Mouse (Mus musculus) neural tube, embryonic 11.5 days (tissue): Measurements from ENCODE around the gene 1700030K09Rik. TPM values are rescaled to one million over a fixed set of nuclear protein-coding genes. Genes with fewer than 3 reads are reported as not detected.

Experiments used
- ATAC-seq: fragments of 200-750 bp; cut with Nextera tagmentation; 2 replicates; pipeline ENCODE4 v1.8.0; 2017; ENCODE audit warnings: moderate number of reproducible peaks, mild to moderate bottlenecking, moderate TSS enrichment, moderate library complexity; ENCODE audit not compliant: insufficient read depth, low FRiP score, low TSS enrichment
- DNase-seq: peaks from one replicate; pipeline ENCODE4 v3.0.0-alpha.2; 2015; ENCODE audit warnings: low spot score
- H3K27ac ChIP-seq: fragments of 300-500 bp; sonication (generic); 2 replicates; pipeline ENCODE4 v1.5.1; 2014; ENCODE audit warnings: low read depth, mild to moderate bottlenecking, low read length
- H3K27me3 ChIP-seq: fragments of 300-500 bp; sonication (generic); 2 replicates; pipeline ENCODE4 v1.6.1; 2014; ENCODE audit warnings: mild to moderate bottlenecking, low read length, mixed read lengths; ENCODE audit not compliant: control insufficient read depth, insufficient read depth
- H3K36me3 ChIP-seq: fragments of 300-500 bp; sonication (generic); 2 replicates; pipeline ENCODE4 v1.6.1; 2014; ENCODE audit warnings: mild to moderate bottlenecking, low read length, moderate library complexity, mixed read lengths; ENCODE audit not compliant: control insufficient read depth, insufficient read depth
- H3K4me1 ChIP-seq: fragments of 300-500 bp; sonication (generic); 2 replicates; pipeline ENCODE4 v1.6.1; 2014; ENCODE audit warnings: low read length, mixed read lengths; ENCODE audit not compliant: control insufficient read depth, insufficient read depth
- H3K4me2 ChIP-seq: fragments of 300-500 bp; sonication (generic); 2 replicates; pipeline ENCODE4 v1.6.1; 2014; ENCODE audit warnings: low read depth, mild to moderate bottlenecking, moderate library complexity
- H3K4me3 ChIP-seq: fragments of 300-500 bp; sonication (generic); 2 replicates; pipeline ENCODE4 v1.5.1; 2014; ENCODE audit warnings: low read depth, low read length
- H3K9ac ChIP-seq: fragments of 300-500 bp; sonication (generic); 2 replicates; pipeline ENCODE4 v1.6.1; 2014; ENCODE audit warnings: mild to moderate bottlenecking, low read length
- H3K9me3 ChIP-seq: fragments of 300-500 bp; sonication (generic); 2 replicates; pipeline ENCODE4 v1.6.1; 2016; ENCODE audit warnings: low read length; ENCODE audit not compliant: control insufficient read depth
- WGBS: fragments of 180-500 bp; shearing (Covaris S2); extraction: QIAGEN DNeasy Blood & Tissue Kit; methylation state at CpG from one replicate; pipeline ENCODE4 v1.1.7; 2014; 5-methylcytosine and 5-hydroxymethylcytosine counted together
- polyA plus RNA-seq: library from polyadenylated mRNA; unstranded; fragments of >200 nt; fragmentation: Nextera tagmentation; extraction: Ambion mirVana; gene quantifications from 2 replicates; pipeline ENCODE4 v1.2.1, GENCODE M21; 2014

The 1700030K09Rik gene
- polyA plus RNA-seq, 1 experiment from 2014 or later: 13.3 TPM

GRCm38 (mm10) chr8:72451516-72451915 is 7.8 kb downstream of the 1700030K09Rik start:
- H3K36me3 ChIP-seq: peaks cover 8% of the 10 kb centered on the region
- ATAC-seq: no peak
- 87% methylated on average over 8 of the region's 8 CpGs for WGBS

GRCm38 (mm10) chr8:72453904-72454303 is 10.2 kb downstream of the 1700030K09Rik start:
- Histone ChIP-seq H3K4me3 (no peak overlapping the region), H3K27ac (no peak overlapping the region), H3K4me1 (no peaks in the 10 kb centered on the region), H3K27me3 (no peaks in the 10 kb centered on the region), H3K4me2 (no peak overlapping the region), H3K36me3 (peaks cover 6% of the 10 kb centered on the region), H3K9ac (no peak overlapping the region), H3K9me3 (0 out of 2 replicates have a peak, but pooled peaks cover 2% of the 10 kb centered on the region)
- DNase-seq: no peak
- ATAC-seq: no peak
- 99% methylated on average over 2 of the region's 2 CpGs for WGBS

More at GRCm38 (mm10) chr8:72451516-72451915, 7.8 kb downstream of the 1700030K09Rik start:
- H3K9me3 ChIP-seq: 0 out of 2 replicates have a peak, but pooled peaks cover 2% of the 10 kb centered on the region
- H3K4me3 ChIP-seq: no peak overlapping the region
- no peaks in the 10 kb centered on the region for H3K4me1 ChIP-seq
- no peak overlapping the region for H3K9ac ChIP-seq
- DNase-seq: no peak
- H3K27me3 ChIP-seq: no peaks in the 10 kb centered on the region
- H3K27ac ChIP-seq: no peak overlapping the region
- H3K4me2 ChIP-seq: no peak overlapping the region

- Histone ChIP-seq H3K4me1 (no peaks in the 10 kb centered on the region), H3K36me3 (peaks cover 10% of the 10 kb centered on the region), H3K27ac (no peak overlapping the region), H3K4me3 (no peak overlapping the region), H3K4me2 (no peak overlapping the region), H3K9ac (no peak overlapping the region), H3K27me3 (no peaks in the 10 kb centered on the region), H3K9me3 (0 out of 2 replicates have a peak, but pooled peaks cover 2% of the 10 kb centered on the region)
- no peak for DNase-seq
- WGBS: 87% methylated on average over 4 of the region's 4 CpGs
- ATAC-seq: no peak
Measured at GRCm38 (mm10) chr8:72455317-72455716, 11.6 kb downstream of the 1700030K09Rik start.

GRCm38 (mm10) chr8:72457806-72458205 is 14.1 kb downstream of the 1700030K09Rik start:
- no peak for DNase-seq
- no peaks in the 10 kb centered on the region for H3K27me3 ChIP-seq

GRCm38 (mm10) chr8:72458457-72458856 is 14.8 kb downstream of the 1700030K09Rik start:
- Histone ChIP-seq H3K4me1 (no peaks in the 10 kb centered on the region), H3K36me3 (peaks cover 31% of the 10 kb centered on the region), H3K27me3 (no peaks in the 10 kb centered on the region), H3K27ac (no peak overlapping the region), H3K9me3 (0 out of 2 replicates have a peak, but pooled peaks cover 2% of the 10 kb centered on the region), H3K4me2 (no peak overlapping the region), H3K9ac (no peak overlapping the region), H3K4me3 (no peak overlapping the region)
- ATAC-seq: no peak
- 90% methylated on average over 6 of the region's 6 CpGs for WGBS
- no peak for DNase-seq

More at GRCm38 (mm10) chr8:72457806-72458205, 14.1 kb downstream of the 1700030K09Rik start:
- H3K9me3 ChIP-seq: 0 out of 2 replicates have a peak, but pooled peaks cover 2% of the 10 kb centered on the region
- no peak overlapping the region for H3K27ac ChIP-seq
- no peak overlapping the region for H3K9ac ChIP-seq
- H3K36me3 ChIP-seq: peaks cover 26% of the 10 kb centered on the region
- 91% methylated on average over 3 of the region's 3 CpGs for WGBS
- no peaks in the 10 kb centered on the region for H3K4me1 ChIP-seq
- no peak for ATAC-seq
- no peak overlapping the region for H3K4me3 ChIP-seq
- H3K4me2 ChIP-seq: no peak overlapping the region

GRCm38 (mm10) chr8:72459881-72460533 is 16.3 kb downstream of the 1700030K09Rik start:
- Histone ChIP-seq H3K4me3 (no peak overlapping the region), H3K4me2 (no peak overlapping the region), H3K9ac (no peak overlapping the region), H3K9me3 (no peaks in the 10 kb centered on the region), H3K27ac (no peak overlapping the region), H3K27me3 (no peaks in the 10 kb centered on the region), H3K36me3 (peaks cover 42% of the 10 kb centered on the region), H3K4me1 (no peaks in the 10 kb centered on the region)
- ATAC-seq: no peak
- 91% methylated on average over 4 of the region's 4 CpGs for WGBS
- DNase-seq: no peak

GRCm38 (mm10) chr8:72464211-72464610 is 20.5 kb downstream of the 1700030K09Rik start:
- no peak for ATAC-seq
- 96% methylated on average over 10 of the region's 10 CpGs for WGBS
- Histone ChIP-seq H3K27ac (no peak overlapping the region), H3K4me1 (no peaks in the 10 kb centered on the region), H3K27me3 (no peaks in the 10 kb centered on the region), H3K9me3 (no peaks in the 10 kb centered on the region), H3K9ac (no peak overlapping the region), H3K4me3 (no peak overlapping the region), H3K36me3 (peaks cover 78% of the 10 kb centered on the region), H3K4me2 (no peak overlapping the region)
- DNase-seq: no peak

GRCm38 (mm10) chr8:72469243-72469642 is 25.6 kb downstream of the 1700030K09Rik start:
- WGBS: 94% methylated on average over 2 of the region's 2 CpGs
- H3K4me2 ChIP-seq: no peak overlapping the region
- DNase-seq (no peak), ATAC-seq (no peak)
- no peaks in the 10 kb centered on the region for H3K27me3 ChIP-seq
- H3K4me3 ChIP-seq: no peak overlapping the region
- H3K9ac ChIP-seq: no peak overlapping the region
- no peaks in the 10 kb centered on the region for H3K9me3 ChIP-seq
- no peak overlapping the region for H3K27ac ChIP-seq
- peaks cover 61% of the 10 kb centered on the region for H3K36me3 ChIP-seq
- H3K4me1 ChIP-seq: no peaks in the 10 kb centered on the region

GRCm38 (mm10) chr8:72469984-72470383 is 26.3 kb downstream of the 1700030K09Rik start:
- no peak for ATAC-seq
- H3K4me3 ChIP-seq: no peak overlapping the region
- peaks cover 58% of the 10 kb centered on the region for H3K36me3 ChIP-seq
- no peaks in the 10 kb centered on the region for H3K9me3 ChIP-seq
- no peaks in the 10 kb centered on the region for H3K4me1 ChIP-seq
- H3K9ac ChIP-seq: no peak overlapping the region
- no peak for DNase-seq
- H3K27ac ChIP-seq: no peak overlapping the region
- no peaks in the 10 kb centered on the region for H3K27me3 ChIP-seq
- no peak overlapping the region; the same call in 1 of the 2 replicates for H3K4me2 ChIP-seq
- 95% methylated on average over 8 of the region's 8 CpGs for WGBS
